Mouse (Mus musculus): ENCODE data around the gene Olfr392.

Gene Olfr392

GRCm38 (mm10) chr11:73816949-73817348 lies at the start of gene Olfr392:
Gene Olfr392 (minus strand): TSS chr11:73817049.
- DNase-seq (ENCODE audit: low read depth) = no peak

- no peak for DNase-seq (ENCODE audit: low read depth)
These were observed 34.5 kb upstream of the Olfr392 start, which contains the start of gene Olfr393 for GRCm38 (mm10) chr11:73851354-73851753. Gene Olfr393 (minus strand): TSS chr11:73851454.

GRCm38 (mm10) chr11:73802952-73803351 lies 13.9 kb downstream of the Olfr392 start, which contains the start of gene Olfr391-ps:
Gene Olfr391-ps (minus strand): TSS chr11:73803052.
- no peak for DNase-seq (ENCODE audit: low read depth)

- DNase-seq (ENCODE audit: low read depth) = no peak
These were observed 34.2 kb downstream of the Olfr392 start, which contains the start of gene Olfr390 for GRCm38 (mm10) chr11:73782664-73783063. Gene Olfr390 (plus strand): TSS chr11:73782964.

- no peak for DNase-seq (ENCODE audit: low read depth)
These were observed 36.2 kb downstream of the Olfr392 start, which contains the start of gene Olfr389 for GRCm38 (mm10) chr11:73780613-73781012. Gene Olfr389 (minus strand): TSS chr11:73780713.

Data from induced T-regulatory cell, adult 2 months (primary cell).